Mouse (Mus musculus): ENCODE data around the gene Cnp.
"Not testable (repeated sequence)": the region's sequence is repeated elsewhere in the genome, so short reads cannot be mapped to it uniquely, and the experiment has no call there.

- not testable (repeated sequence) for TF ChIP-seq CTCF (IDR thresholded peaks at IDR 0.05; ENCODE audit: borderline replicate concordance, insufficient read depth, low read depth, low read length); POLR2A (IDR thresholded peaks at IDR 0.05; ENCODE audit: borderline replicate concordance, insufficient read depth, low read length)
Measured at GRCm38 (mm10) chr11:100534821-100535220, 39.9 kb upstream of the Cnp start.

Measured in cerebellum, adult 2 months (tissue).